Mouse (Mus musculus) skeletal muscle tissue, postnatal 0 days (tissue): Measurements from ENCODE around the gene Bbc3. TPM values are rescaled to one million over a fixed set of nuclear protein-coding genes. Genes with fewer than 3 reads are reported as not detected.

ENCODE experiments used
- polyA plus RNA-seq: library from polyadenylated mRNA; unstranded; fragments of >200 nt; fragmentation: Nextera tagmentation; extraction: Ambion mirVana; gene quantifications from 2 replicates; pipeline ENCODE4 v1.2.1, GENCODE M21; 2015

The Bbc3 gene
- polyA plus RNA-seq: 4.0 and 8.4 TPM in 2 replicates

GRCm38 (mm10) chr7:16308093-16308492, at the start of gene Bbc3:
Gene Bbc3, plus strand, starts transcription at chr7:16308393.

GRCm38 (mm10) chr7:16259110-16259590, 49.0 kb upstream of the Bbc3 start, which contains the start of gene C5ar1:
Gene C5ar1, minus strand, starts transcription at chr7:16259540.

GRCm38 (mm10) chr7:16273081-16273765, 35.0 kb upstream of the Bbc3 start, which contains the start of gene Inafm1:
Gene Inafm1, minus strand, starts transcription at chr7:16273617.

GRCm38 (mm10) chr7:16286026-16286961, 21.9 kb upstream of the Bbc3 start, which contains the start of gene Ccdc9:
Gene Ccdc9, minus strand, starts transcription at chr7:16286795.

Other genes starting within 250 kb of the Bbc3 start
- gene Zfp541, start 246.6 kb upstream of the Bbc3 start, polyA plus RNA-seq: not detected in 2 replicates
- gene Napa, start 209.9 kb upstream of the Bbc3 start, polyA plus RNA-seq: 183 and 189 TPM in 2 replicates
- 12.5 and 12.6 TPM in 2 replicates for gene Kptn, start 188.5 kb upstream of the Bbc3 start, polyA plus RNA-seq
- gene Slc8a2, start 178.6 kb upstream of the Bbc3 start, polyA plus RNA-seq: 0.04 and 0.06 TPM in 2 replicates
- 8.5 and 11.3 TPM in 2 replicates for gene Meis3, start 133.3 kb upstream of the Bbc3 start, polyA plus RNA-seq
- 5.0 and 5.1 TPM in 2 replicates for gene Dhx34, start 86.4 kb upstream of the Bbc3 start, polyA plus RNA-seq
- gene C5ar2, start 64.2 kb upstream of the Bbc3 start, polyA plus RNA-seq: 0.13 and 0.17 TPM in 2 replicates
- 4.4 and 6.7 TPM in 2 replicates for gene C5ar1, start 48.9 kb upstream of the Bbc3 start, polyA plus RNA-seq
- 8.9 and 11.3 TPM in 2 replicates for gene Inafm1, start 34.8 kb upstream of the Bbc3 start, polyA plus RNA-seq
- 7.5 and 10.2 TPM in 2 replicates for gene Ccdc9, start 21.6 kb upstream of the Bbc3 start, polyA plus RNA-seq
- 73.8 and 87.4 TPM in 2 replicates for gene Sae1, start 79.4 kb downstream of the Bbc3 start, polyA plus RNA-seq
- 5.2 and 6.1 TPM in 2 replicates for gene Zc3h4, start 92.5 kb downstream of the Bbc3 start, polyA plus RNA-seq
- 37.5 and 38.7 TPM in 2 replicates for gene Tmem160, start 144.4 kb downstream of the Bbc3 start, polyA plus RNA-seq
- gene Npas1, start 169.3 kb downstream of the Bbc3 start, polyA plus RNA-seq: not detected in 2 replicates